Mouse (Mus musculus): ENCODE results near the gene Rgs3. TPM values are rescaled to one million over a fixed set of nuclear protein-coding genes. Genes with fewer than 3 reads are reported as not detected.

Rgs3 gene
- 10 to 100 TPM; 45.2 to 51.1 TPM for polyA plus RNA-seq (2017; shearing (Covaris generic))

GRCm38 (mm10) chr4:62559797-62560329 is at the start of gene Rgs3:
Rgs3 (plus strand) TSS chr4:62559847.
- ATAC-seq: no peak

DNA sequence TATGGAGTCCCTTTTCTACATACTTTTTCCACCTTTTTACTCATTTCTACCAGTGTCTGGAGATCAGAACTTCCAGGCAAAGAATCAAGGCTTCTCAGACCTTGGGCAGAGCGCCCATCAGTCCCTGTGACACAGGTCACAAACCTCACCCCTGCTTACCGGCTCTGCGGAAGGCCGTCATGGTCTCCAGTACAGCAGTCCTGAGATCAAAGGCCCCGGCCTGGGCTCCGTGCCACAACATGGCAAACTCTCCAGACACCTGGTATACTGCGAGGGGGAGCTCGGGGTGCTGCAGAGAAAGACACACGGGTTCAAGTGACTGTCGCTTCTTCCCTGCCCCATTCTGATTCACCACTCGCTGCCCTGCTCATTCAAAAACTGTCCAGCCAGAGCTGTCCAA is 49.7 kb upstream of the Rgs3 start:
- no peak for ATAC-seq

DNA sequence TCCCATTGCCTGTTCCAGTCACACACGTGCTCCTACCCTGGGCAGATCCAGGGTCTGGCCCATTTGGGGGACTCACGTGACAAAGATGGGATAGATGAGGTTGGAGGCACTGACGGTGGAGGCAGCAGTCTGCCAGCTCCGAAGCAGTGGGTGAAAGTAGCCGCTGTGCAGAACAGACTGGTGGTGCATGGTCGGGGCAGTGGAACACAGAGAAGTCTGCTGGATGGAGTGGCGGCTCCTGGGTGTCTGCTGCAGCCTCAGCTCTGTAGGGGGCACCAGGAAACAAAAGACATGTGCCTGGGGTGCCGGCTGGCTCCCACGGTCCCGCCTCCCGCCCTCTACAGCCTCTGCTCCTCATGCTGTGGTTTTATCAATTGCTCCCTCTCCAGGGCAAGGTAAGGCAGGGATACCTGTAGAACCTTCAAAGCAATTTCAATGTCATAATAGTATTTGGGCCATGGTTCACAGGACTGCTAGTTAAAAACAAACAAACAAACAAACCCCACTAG is 45.6 kb upstream of the Rgs3 start:
- no peak for ATAC-seq

- ATAC-seq: no peak
These were observed 44.7 kb upstream of the Rgs3 start for GRCm38 (mm10) chr4:62514995-62515394.

GRCm38 (mm10) chr4:62515490-62515889 is 44.2 kb upstream of the Rgs3 start:
- ATAC-seq: no peak

DNA sequence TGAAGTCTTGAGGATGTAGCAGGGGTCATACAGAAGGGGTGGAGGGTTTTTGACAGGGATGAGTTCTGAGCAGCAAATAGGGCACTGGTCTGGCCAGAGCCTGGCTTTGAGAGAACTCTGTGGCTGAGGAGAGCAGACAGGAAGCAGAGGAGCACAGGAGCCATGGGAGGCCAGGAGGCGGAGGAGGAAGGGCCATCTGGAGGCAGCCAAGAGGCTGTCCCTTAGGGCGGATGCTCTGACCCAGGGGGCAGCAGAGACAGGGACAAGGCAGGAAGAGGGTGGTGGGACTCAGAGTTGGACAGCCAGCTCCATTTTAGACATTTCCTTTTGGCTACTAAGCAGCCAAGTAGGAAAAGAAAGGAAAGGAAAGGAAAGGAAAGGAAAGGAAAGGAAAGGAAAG is 43.6 kb upstream of the Rgs3 start:
- no peak for ATAC-seq

- no peak for ATAC-seq
These were observed 43.1 kb upstream of the Rgs3 start for GRCm38 (mm10) chr4:62516579-62516978.

DNA sequence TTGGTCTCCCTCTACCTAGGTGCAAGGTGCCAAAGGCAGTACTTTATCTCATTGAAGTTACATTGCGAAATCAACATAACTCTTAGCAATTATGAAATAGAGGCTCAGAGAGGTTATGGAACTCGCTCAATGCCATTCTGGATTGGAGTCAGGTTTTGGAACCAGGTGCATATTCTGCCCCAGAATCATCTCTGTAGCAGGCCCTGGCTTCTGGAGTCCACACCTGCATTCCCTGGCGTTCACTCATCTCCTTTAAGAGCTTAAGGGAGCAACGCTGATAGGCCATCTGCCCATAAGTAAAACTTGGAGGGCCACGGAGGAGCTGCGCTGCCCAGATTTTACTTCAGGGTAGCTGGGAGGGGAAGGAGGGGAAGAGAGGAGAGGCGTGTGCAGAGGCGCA is 42.6 kb upstream of the Rgs3 start:
- no peak for ATAC-seq

- ATAC-seq: no peak
These were observed 41.9 kb upstream of the Rgs3 start for GRCm38 (mm10) chr4:62517538-62518415.

- ATAC-seq: peak; percentile 10
These were observed 41.1 kb upstream of the Rgs3 start for GRCm38 (mm10) chr4:62518416-62519121.

- peak; percentile 52 for ATAC-seq
These were observed 40.4 kb upstream of the Rgs3 start for GRCm38 (mm10) chr4:62519122-62519848.

- peak; percentile 71 for ATAC-seq
These were observed 39.8 kb upstream of the Rgs3 start, which contains the start of gene Alad for GRCm38 (mm10) chr4:62519849-62520233. Alad (minus strand) TSS chr4:62519918.

DNA sequence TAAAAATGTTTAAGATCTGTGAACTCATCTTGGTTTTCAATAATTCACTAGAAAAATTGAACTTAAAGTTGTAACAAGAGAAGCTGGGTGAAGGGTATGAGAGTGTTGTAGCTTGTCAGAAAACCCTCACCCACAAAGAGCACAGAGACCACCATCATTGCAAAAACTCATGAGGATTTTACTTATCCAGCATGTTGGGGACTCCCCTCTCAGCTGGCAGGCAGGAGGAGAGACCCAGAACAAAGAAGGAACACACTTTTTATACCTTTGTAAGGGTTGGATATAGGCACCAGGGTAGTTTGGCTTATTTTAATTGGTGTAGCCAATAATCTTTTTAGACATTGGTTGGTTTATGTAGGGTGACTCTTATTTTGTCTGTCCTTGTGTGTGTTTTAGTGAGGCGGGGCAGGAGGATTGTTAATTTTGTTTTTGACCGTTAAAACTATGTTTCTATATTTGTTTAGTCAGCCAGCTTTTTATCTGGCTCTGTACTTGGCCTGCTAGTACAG is 38.7 kb upstream of the Rgs3 start:
- no peak for ATAC-seq

GRCm38 (mm10) chr4:62524651-62525488 is 34.8 kb upstream of the Rgs3 start, which contains the start of the genes Pole3 and 4933430I17Rik:
Pole3 (minus strand) TSS chr4:62525068.
4933430I17Rik (plus strand) TSS chr4:62525369.
- ATAC-seq: peak; percentile 96

GRCm38 (mm10) chr4:62525489-62525811 is 34.2 kb upstream of the Rgs3 start:
- no peak for ATAC-seq

GRCm38 (mm10) chr4:62526256-62526655 is 33.4 kb upstream of the Rgs3 start:
- no peak for ATAC-seq

DNA sequence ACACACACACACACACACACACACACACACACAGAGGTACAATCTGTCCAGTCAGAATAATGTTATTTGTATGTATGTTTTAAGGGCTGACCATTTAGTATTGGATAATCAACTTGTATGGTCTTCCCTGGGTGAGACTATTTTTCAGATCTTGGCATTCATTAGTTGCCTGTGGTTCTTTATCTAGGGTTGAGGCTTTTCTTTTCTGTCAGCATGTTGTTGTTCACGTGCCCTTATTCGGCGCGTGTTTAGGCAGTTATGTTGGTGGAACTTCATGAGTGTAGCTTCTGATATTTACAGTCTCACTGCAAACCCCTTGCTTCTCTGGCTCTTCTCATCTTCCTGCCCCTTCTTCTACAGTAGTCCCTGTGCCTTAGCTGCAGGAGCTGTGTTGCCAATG is 32.0 kb upstream of the Rgs3 start:
- ATAC-seq: no peak

- ATAC-seq: no peak
These were observed 25.9 kb upstream of the Rgs3 start for GRCm38 (mm10) chr4:62533729-62534128.

- ATAC-seq: no peak
These were observed 17.8 kb upstream of the Rgs3 start for GRCm38 (mm10) chr4:62541802-62542201.

- ATAC-seq: no peak
These were observed 15.9 kb upstream of the Rgs3 start for GRCm38 (mm10) chr4:62543782-62544181.

- ATAC-seq: no peak
These were observed 14.8 kb upstream of the Rgs3 start for GRCm38 (mm10) chr4:62544801-62545200.
